Mouse (Mus musculus) heart, postnatal 36 days (tissue): Measurements from ENCODE around the gene Kcnq1. TPM values are rescaled to one million over a fixed set of nuclear protein-coding genes. Genes with fewer than 3 reads are reported as not detected.

Source experiments
- DNase-seq, 2 experiments: peaks; one replicate each; pipeline ENCODE4 v3.0.0; 2021 to 2022
- intact Hi-C: fragments of 180-260 bp; cut with DNase I; formaldehyde crosslinking; loops from one replicate; pipeline ENCODE4 v1.15.1; 2025
- total RNA-seq, 2 experiments: library from RNA; stranded (reverse); gene quantifications; 2 replicates each; pipeline ENCODE4 v1.2.3; 2021

The Kcnq1 gene
- total RNA-seq, 2 experiments from 2014 or later = 34.3 to 37.1 TPM

DNA sequence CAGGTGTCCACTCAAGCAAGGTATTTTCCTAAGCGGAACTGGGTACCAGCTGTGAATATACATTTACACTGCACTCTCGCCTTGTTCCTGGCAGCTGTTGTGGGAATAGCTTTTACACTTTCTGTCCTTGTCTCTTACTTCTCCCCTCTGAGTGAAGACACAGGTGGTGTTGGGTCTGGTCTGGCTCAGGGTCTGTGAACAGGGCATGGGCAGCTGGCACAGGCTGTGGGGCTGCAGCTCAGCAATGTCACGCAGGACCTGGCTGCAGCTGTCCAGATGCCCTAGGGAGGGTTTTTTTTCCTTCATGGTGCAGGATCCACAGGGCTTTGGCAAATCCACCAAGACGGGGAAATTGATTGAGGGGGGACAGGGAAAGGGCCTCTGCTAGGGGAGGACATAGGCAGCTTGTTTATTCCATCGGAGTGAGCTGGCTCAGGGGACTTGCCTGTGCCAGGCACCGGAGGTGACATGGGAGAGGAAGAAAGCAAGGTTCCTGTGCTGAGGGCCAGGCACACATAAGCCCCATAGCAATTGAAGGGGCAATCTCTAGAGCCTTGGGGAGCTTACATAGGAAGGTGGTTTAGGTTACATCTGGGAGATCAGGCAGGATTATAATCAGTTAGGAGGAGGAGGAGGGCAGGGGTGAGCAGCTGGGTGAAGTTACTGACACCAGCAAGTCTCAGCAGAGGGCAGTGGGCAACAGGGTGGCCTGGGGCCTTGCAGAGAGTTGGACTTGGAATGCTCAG is 147.1 kb downstream of the Kcnq1 start:
- no peak for DNase-seq
- intact Hi-C loops = no loop called here

DNA sequence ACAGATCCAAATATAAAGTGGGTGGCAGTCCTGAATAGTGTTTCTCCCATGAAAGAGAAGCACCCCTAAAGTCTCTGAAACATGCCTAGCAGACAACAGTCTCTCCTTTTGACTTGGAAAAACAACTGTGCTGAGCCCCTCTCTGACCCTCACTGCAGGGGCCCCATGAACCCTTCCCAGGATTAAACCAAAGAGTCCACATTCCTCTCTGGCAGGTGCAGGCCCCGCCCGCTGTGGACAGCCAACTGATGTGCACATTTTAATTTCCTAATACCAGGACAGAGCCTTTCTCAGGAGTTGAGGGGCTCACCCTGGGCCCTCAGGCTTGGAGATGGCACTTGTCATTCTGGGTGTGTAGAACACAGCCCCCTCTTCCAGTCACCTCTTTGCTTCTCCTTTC is 148.7 kb downstream of the Kcnq1 start:
- no peak for DNase-seq
- intact Hi-C loops = no loop called here

GRCm38 (mm10) chr7:143261246-143261645 is 155.1 kb downstream of the Kcnq1 start:
- intact Hi-C loops = no loop called here
- DNase-seq = no peak

GRCm38 (mm10) chr7:143263557-143263956 is 157.4 kb downstream of the Kcnq1 start:
- intact Hi-C loops = no loop called here
- no peak for DNase-seq

- no peak for DNase-seq
- intact Hi-C loops = no loop called here
These were observed 157.8 kb downstream of the Kcnq1 start for GRCm38 (mm10) chr7:143263966-143264365.

- intact Hi-C loops = no loop called here
These were observed 159.2 kb downstream of the Kcnq1 start for GRCm38 (mm10) chr7:143265386-143265785.

DNA sequence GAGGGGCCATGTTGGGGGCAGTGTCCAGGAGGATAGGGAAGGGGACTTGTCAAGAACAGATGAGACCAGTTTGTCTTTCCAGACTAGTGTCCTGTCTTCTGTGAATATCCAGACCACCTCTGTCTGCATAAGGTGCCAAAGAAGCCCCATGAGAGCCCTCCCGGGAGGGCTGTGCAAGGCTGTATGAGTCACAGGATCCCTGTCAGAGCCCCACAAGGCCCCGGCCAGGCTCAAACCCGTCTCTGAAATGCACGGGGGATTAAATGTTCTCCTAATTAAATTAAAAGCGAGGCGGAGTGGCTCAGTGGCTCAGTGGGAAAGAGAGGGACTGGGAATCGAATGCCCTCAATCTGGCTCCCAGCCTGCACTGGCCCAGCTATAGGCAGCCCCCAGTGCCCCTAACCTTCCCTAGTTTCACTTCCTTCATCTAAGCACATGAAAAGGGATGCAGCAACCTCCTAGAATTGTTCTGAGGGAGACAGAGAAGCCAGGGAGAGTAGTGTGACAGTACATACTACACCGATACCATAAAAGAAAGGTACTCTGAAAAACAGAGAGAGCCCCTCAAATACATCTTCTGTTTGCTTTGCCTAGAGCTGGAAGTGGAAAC is 159.8 kb downstream of the Kcnq1 start:
- DNase-seq = no peak
- intact Hi-C loops = no loop called here

More at GRCm38 (mm10) chr7:143265386-143265785, 159.2 kb downstream of the Kcnq1 start:
- DNase-seq = no peak

DNA sequence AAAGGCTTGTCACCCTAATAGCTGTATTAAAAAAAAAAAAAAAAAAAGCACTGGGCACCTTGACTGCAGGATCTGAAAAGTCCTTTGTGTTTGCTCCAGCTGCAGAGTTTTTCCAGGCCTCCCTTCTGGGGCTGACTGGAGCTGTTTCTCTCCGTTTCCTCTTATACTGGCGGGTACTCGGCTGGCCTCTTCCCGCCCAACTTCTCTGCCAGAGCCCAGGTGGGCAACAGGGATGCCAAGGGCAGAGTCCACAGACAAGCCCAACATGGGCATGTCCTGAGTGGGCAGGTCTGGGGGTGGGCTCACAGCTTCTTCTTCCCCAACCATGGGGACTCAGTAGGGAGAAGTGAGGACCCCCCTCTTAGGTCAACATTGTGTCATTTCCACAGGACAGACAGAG is 167.6 kb downstream of the Kcnq1 start:
- intact Hi-C loops = no loop called here
- no peak for DNase-seq

GRCm38 (mm10) chr7:143275030-143275429 is 168.9 kb downstream of the Kcnq1 start:
- DNase-seq = no peak
- intact Hi-C loops = no loop called here

DNA sequence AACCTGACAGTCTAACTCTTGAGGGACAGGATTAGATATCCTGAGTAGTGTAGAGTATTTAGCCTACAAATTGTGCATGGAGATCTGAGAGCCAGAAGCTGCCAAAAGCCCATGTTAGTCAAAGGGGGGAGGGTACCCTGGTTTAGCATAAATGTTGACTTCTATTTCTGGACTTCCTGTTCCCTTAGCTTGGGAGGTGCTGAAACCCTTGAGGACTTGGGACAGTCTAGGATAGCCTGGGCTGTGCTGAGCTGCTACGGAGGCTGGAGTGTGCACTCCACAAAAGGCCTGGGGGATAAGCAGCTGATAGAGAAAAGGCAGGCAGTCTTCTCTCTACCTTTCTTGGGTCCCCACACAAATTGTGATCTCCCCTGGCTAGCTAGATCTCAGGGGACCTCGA is 177.5 kb downstream of the Kcnq1 start:
- intact Hi-C loops = no loop called here
- DNase-seq = no peak

- intact Hi-C loops = no loop called here
- DNase-seq = no peak
These were observed 178.7 kb downstream of the Kcnq1 start for GRCm38 (mm10) chr7:143284866-143285265.

DNA sequence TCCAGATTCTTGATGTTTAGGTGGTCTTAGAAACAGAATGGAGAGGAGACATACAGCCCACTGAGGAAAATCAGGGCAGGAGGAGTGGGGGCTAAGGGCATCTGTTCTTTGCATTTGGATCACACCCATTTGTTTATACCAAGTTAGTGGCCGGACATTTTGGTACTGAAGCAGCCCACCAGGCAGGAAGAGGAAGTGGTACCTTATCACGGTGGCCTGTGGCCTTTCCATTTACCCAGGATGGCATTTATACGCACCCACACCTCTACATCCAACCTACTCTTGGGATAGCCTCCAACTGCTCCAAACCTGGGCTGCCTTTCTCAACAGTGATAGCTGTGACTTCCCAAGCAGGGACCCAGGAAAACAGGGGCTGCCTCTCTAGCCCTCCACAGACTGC is 179.3 kb downstream of the Kcnq1 start:
- intact Hi-C loops = no loop called here
- no peak for DNase-seq

DNA sequence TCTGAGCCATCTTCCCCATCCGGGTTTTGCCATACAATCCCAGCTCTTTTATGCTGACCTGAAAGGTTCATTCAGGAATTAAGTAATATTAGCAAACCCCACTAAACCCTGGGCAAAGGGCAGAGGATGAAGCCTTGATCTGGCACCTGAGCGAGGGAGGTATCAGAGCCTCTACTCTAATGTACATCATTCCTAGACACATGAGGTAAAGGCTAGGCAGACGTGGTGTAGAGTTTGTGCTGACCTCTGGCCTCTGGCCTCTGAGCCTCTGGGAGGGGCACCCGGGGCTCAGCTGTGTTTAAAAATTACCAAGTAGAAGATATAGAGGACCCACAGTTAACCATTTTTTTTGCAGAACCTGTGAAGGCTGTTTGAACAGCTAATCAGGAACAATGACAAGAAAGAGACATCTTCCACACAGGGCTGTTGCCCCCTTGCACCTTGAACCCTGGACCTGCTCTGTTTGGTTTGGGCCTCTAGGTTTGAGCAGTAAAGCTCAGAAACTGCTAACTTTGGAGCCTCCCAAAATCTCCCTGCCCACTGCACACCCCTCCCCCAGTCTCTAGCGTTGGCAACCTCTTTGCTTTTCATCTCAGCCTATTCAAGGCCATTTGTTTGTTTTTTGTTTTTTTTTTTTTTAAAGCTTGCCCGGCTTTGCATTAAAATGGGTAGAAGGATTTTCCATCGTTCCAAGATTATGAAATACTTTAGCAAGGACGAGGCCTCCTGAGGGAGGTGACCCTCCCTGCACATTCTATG is 180.5 kb downstream of the Kcnq1 start:
- DNase-seq = no peak
- intact Hi-C loops = no loop called here

GRCm38 (mm10) chr7:143288135-143288534 is 182.0 kb downstream of the Kcnq1 start:
- no peak for DNase-seq
- intact Hi-C loops = no loop called here

- intact Hi-C loops = no loop called here
- DNase-seq = no peak
These were observed 183.1 kb downstream of the Kcnq1 start for GRCm38 (mm10) chr7:143289082-143289849.

DNA sequence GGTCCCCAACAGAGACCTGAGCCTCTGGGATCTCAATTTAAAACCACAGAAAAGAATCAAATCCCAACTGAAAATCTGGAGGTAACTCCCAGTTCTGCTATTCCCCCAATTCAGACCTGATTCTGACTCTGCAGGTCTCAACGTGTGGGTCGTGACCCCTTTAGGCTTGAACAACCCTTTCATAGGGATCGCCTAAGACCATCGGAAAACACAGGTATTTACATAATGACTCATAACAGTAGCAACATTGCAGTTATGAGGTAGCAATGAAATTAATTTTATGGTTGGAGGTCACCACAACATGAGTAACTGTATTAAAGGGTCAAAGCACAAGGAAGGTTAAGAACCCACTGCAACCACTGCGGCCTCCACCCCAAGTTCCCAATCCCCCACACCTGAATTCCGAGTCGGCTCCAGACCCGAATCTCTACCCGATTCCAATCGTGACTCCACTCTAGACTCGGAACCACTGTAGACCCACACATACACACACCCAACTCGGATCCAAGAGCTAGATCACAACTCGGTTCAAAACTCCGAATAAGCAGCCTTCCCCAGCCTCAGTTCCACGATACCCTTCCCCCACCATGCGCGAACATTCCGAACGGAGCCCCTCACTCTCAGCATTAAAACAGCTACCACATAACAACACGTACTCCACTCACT is 188.7 kb downstream of the Kcnq1 start:
- DNase-seq = peak in 1 of 2 experiments; percentile 7
- intact Hi-C loops = loop anchor here (5.0 kb wide), 2 partner anchors 167 to 188 kb away; partner anchors contain the start of genes Cdkn1c and Kcnq1

DNA sequence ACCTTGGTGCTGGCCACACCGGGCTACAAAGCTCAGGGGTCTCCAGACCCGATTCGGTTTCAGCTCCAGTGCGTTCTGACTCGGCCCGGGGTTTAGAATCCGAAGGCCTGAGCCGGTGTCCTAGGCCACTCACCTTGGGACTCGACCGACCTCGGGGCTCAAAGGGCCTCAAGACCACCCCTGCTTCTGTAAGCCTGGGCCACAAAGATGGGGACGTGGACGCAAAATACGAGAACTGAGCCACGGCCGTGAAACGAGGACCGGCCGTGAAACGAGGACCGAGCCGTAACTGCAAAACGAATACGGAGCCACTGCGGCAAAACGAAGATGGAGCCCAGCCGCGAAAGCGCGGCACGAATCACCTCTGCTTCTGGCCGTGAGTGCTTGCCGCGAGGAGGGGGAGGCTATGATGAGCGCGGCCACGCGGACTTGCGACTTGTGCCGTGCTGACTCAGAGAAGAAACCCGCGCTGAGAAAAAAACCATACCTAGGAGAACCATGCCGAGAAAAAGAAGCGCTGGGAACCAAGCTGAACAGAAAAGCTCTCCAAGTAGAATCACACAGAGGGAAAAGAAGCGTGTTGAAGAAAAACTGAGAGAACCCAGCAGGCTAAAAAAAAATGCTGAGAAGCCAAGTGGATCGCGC is 189.3 kb downstream of the Kcnq1 start:
- intact Hi-C loops = loop anchor here (5.0 kb wide), 2 partner anchors 167 to 188 kb away; partner anchors contain the start of genes Cdkn1c and Kcnq1
- peak; percentile 34 to 38 for DNase-seq

DNA sequence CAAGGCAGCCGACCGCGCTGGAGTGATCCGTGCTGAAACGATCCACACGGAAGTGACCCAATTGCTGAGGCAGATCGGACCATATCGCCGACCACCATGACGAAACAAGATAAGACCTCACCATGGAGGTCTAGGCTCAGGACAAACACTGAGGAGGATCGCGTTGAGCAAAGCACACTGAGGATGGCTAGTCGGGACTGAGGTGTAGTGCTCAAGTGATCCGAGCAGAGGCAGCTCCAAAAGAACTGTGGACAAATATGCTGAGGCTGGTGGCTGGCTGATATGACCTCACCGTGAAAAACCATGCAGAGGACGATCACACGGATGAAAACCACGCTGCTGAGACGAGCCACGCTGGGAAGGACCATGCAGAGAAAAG is 189.8 kb downstream of the Kcnq1 start:
- DNase-seq = peak; percentile 13 to 22
- intact Hi-C loops = loop anchor here (5.0 kb wide), 2 partner anchors 166 to 189 kb away; partner anchors contain the start of genes Cdkn1c and Kcnq1

- intact Hi-C loops = loop anchor here (5.0 kb wide), 2 partner anchors 166 to 189 kb away; partner anchors contain the start of genes Cdkn1c and Kcnq1
- DNase-seq = peak; percentile 86 to 87
These were observed 190.2 kb downstream of the Kcnq1 start for GRCm38 (mm10) chr7:143296384-143296801.
